Mouse (Mus musculus) gastrocnemius, postnatal 4 days (tissue): ENCODE results near the gene Gm2035. TPM values are rescaled to one million over a fixed set of nuclear protein-coding genes. Genes with fewer than 3 reads are reported as not detected.
"Not testable (repeated sequence)": the region's sequence is repeated elsewhere in the genome, so short reads cannot be mapped to it uniquely, and the experiment has no call there.

Source experiments
- DNase-seq, 2 experiments: peaks; one replicate each; pipeline ENCODE4 v3.0.0; 2021 to 2022; ENCODE audit warnings: low spot score in 2 of 2, mixed read lengths in 2 of 2
- long read RNA-seq, 2 experiments: library from polyadenylated mRNA; stranded (forward); transcript quantifications; one replicate each; pipeline ENCODE4 v2.0.0; 2021
- total RNA-seq, 2 experiments: library from RNA; stranded (reverse); gene quantifications; 2 replicates each; pipeline ENCODE4 v1.2.3; 2021

Gm2035 gene
- not detected for total RNA-seq
- long read RNA-seq, experiment 1: 0 reads
- long read RNA-seq, experiment 2: 0 reads

GRCm38 (mm10) chr12:87919721-87920120 lies at the start of gene Gm2035:
Gene Gm2035, minus strand, starts transcription at chr12:87919857.
- not testable (repeated sequence) for DNase-seq

GRCm38 (mm10) chr12:87953780-87954179 lies 34.1 kb upstream of the Gm2035 start, which contains the start of gene Gm2042:
Gene Gm2042, plus strand, starts transcription at chr12:87954080.
- not testable (repeated sequence) for DNase-seq

- not testable (repeated sequence) for DNase-seq
Observed at GRCm38 (mm10) chr12:87895070-87895469, 24.6 kb downstream of the Gm2035 start, which contains the start of gene Gm2022. Gene Gm2022, plus strand, starts transcription at chr12:87895370.

- DNase-seq: not testable (repeated sequence)
Observed at GRCm38 (mm10) chr12:87873772-87874171, 45.9 kb downstream of the Gm2035 start, which contains the start of gene Gm2016. Gene Gm2016, plus strand, starts transcription at chr12:87874072.

Other genes starting within 250 kb of the Gm2035 start
- not detected for gene Gm21319, start 144.1 kb downstream of the Gm2035 start, total RNA-seq
- not detected for gene Gm21936, start 124.3 kb downstream of the Gm2035 start, total RNA-seq
- not detected for gene BB287469, start 103.3 kb downstream of the Gm2035 start, total RNA-seq
- not detected for gene Gm2001, start 77.5 kb downstream of the Gm2035 start, total RNA-seq
- gene Gm2016, start 45.8 kb downstream of the Gm2035 start, total RNA-seq: not detected
- not detected for gene Gm2022, start 24.5 kb downstream of the Gm2035 start, total RNA-seq
- not detected for gene Gm2042, start 34.2 kb upstream of the Gm2035 start, total RNA-seq
- not detected for gene Gm2075, start 92.0 kb upstream of the Gm2035 start, total RNA-seq
- not detected for gene Gm6803, start 98.9 kb upstream of the Gm2035 start, total RNA-seq
- not detected for gene Gm2056, start 107.1 kb upstream of the Gm2035 start, total RNA-seq
- gene Gm16368, start 163.8 kb upstream of the Gm2035 start, total RNA-seq: not detected